18 mouse cellular contexts compared by ENCODE assay signal in genomic region chr7:78264432-78265002, GRCm38 (mm10).
DNase-seq lines count a peak whose midpoint lies in the region; ATAC-seq and TF ChIP-seq lines count a peak whose summit lies in the region.
"Had no signal": no experiment of that assay in that cellular context is flagged by ENCODE, and none has a peak within 500 bp of the region (broad histone marks: within the 10 kb centered on the region; RNA-seq: fewer than 3 reads in every experiment).

No protein-coding gene starts in this region.

- 0 out of 2 replicates have a peak, but pooled peaks cover 2% of the 10 kb centered on the region for H3K4me1 ChIP-seq in forebrain, embryonic 14.5 days (ENCODE audit: control insufficient read depth, insufficient read depth, low read length)
- H3K4me1 ChIP-seq in forebrain, embryonic 10.5 days = peaks cover 7% of the 10 kb centered on the region
- H3K4me1 ChIP-seq in kidney, postnatal 0 days (replicated peaks; ENCODE audit: insufficient read depth, low read length) = no peaks in the 10 kb centered on the region
- H3K4me1 ChIP-seq: megakaryocyte, embryonic 14.5 days had no signal

- H3K27me3 ChIP-seq in forebrain, embryonic 14.5 days (replicated peaks; ENCODE audit: control insufficient read depth, insufficient read depth, low read length) = no peaks in the 10 kb centered on the region
- H3K27me3 ChIP-seq in forebrain, embryonic 10.5 days (ENCODE audit: poor library complexity, severe bottlenecking) = no peaks in the 10 kb centered on the region
- no peaks in the 10 kb centered on the region for H3K27me3 ChIP-seq in kidney, postnatal 0 days (ENCODE audit: insufficient read depth, low read length)
- no peaks in the 10 kb centered on the region for H3K27me3 ChIP-seq in Patski
- H3K27me3 ChIP-seq: megakaryocyte, embryonic 14.5 days had no signal

- H3K36me3 ChIP-seq in forebrain, embryonic 14.5 days (ENCODE audit: control insufficient read depth, insufficient read depth, low read length) = no peaks in the 10 kb centered on the region
- H3K36me3 ChIP-seq in forebrain, embryonic 10.5 days (replicated peaks) = no peaks in the 10 kb centered on the region
- H3K36me3 ChIP-seq in kidney, postnatal 0 days (ENCODE audit: insufficient read depth, low read length) = no peaks in the 10 kb centered on the region
- H3K36me3 ChIP-seq: G1E had no signal

- WGBS in forebrain, embryonic 14.5 days = 72% methylated on average over 5 of the region's 5 CpGs
- 85% methylated on average over 5 of the region's 5 CpGs for WGBS in forebrain, embryonic 10.5 days
- 57% methylated on average over 5 of the region's 5 CpGs for WGBS in kidney, postnatal 0 days

- peak; percentile 13 for DNase-seq in forebrain, embryonic 14.5 days (ENCODE audit: low spot score)
- DNase-seq in forebrain, embryonic 10.5 days (ENCODE audit: extremely low spot score, low spot score) = no peak
- DNase-seq in kidney, postnatal 0 days (ENCODE audit: low spot score) = peak; percentile 68
- DNase-seq in kidney, postnatal 25 days = no peak
- DNase-seq in Patski (ENCODE audit: low read depth, low spot score) = no peak
- DNase-seq in brain, adult 2 months (ENCODE audit: low read depth, low spot score) = peak; percentile 72
- no peak for DNase-seq in right cerebral cortex, postnatal 25 days
- DNase-seq in right cerebral cortex, adult 18-20 months = no peak
- DNase-seq: adrenal gland, postnatal 14 days; forebrain, postnatal 0 days; gastrocnemius, postnatal 10 days; right cerebral cortex, postnatal 4 days; thymus, postnatal 25 days had no signal

- in situ Hi-C loops in Patski (cut with MboI; ENCODE audit: low pct_unique_long_range_greater_than_20kb) = no loop called here

- no peak for TF ChIP-seq CTCF in kidney, postnatal 0 days (IDR thresholded peaks at IDR 0.05; ENCODE audit: low read depth)
- TF ChIP-seq CTCF in Patski (IDR thresholded peaks at IDR 0.05) = no peak

- no peak overlapping the region for H3K4me3 ChIP-seq in forebrain, embryonic 14.5 days (ENCODE audit: low read depth, low read length)
- H3K4me3 ChIP-seq in forebrain, embryonic 10.5 days = no peak overlapping the region
- no peak overlapping the region for H3K4me3 ChIP-seq in kidney, postnatal 0 days (replicated peaks; ENCODE audit: low read depth, low read length)
- H3K4me3 ChIP-seq: erythroblast, embryonic 14.5 days; megakaryocyte, embryonic 14.5 days had no signal

- no peak overlapping the region for H3K9ac ChIP-seq in forebrain, embryonic 14.5 days (ENCODE audit: low read length)
- no peak overlapping the region for H3K9ac ChIP-seq in kidney, postnatal 0 days (ENCODE audit: low read depth, low read length)
- H3K9ac ChIP-seq: forebrain, postnatal 0 days; liver, embryonic 14.5 days had no signal

- no peaks in the 10 kb centered on the region for H3K9me3 ChIP-seq in forebrain, embryonic 14.5 days (replicated peaks; ENCODE audit: control insufficient read depth, low read length)
- no peaks in the 10 kb centered on the region for H3K9me3 ChIP-seq in forebrain, embryonic 10.5 days
- no peaks in the 10 kb centered on the region for H3K9me3 ChIP-seq in kidney, postnatal 0 days (replicated peaks; ENCODE audit: low read length)

- no peak overlapping the region for H3K4me2 ChIP-seq in forebrain, embryonic 14.5 days (ENCODE audit: low read length)
- no peak overlapping the region for H3K4me2 ChIP-seq in kidney, postnatal 0 days (ENCODE audit: low read length)

- POLR2A ChIA-PET in Patski (lab: Charles Lee) = no interaction called here

- no peak for ATAC-seq in forebrain, embryonic 14.5 days
- ATAC-seq in kidney, postnatal 0 days (replicated peaks; ENCODE audit: low FRiP score, low read depth) = no peak
- peak; percentile 37 for ATAC-seq in Patski
- ATAC-seq: forebrain, postnatal 0 days; inflammation-experienced regulatory T-cells, adult 6 months had no signal

- no peak overlapping the region for H3K27ac ChIP-seq in forebrain, embryonic 14.5 days (ENCODE audit: low read depth, low read length)
- no peak overlapping the region for H3K27ac ChIP-seq in forebrain, embryonic 10.5 days
- no peak overlapping the region for H3K27ac ChIP-seq in kidney, postnatal 0 days
- H3K27ac ChIP-seq: liver, embryonic 14.5 days had no signal

- CTCF ChIA-PET in Patski (lab: Charles Lee) = interaction anchor here (1.0 kb wide), 1 partner anchor 54 kb away, joined by 3 read pairs; no protein-coding TSS in a partner anchor

Comparison
In these comparisons a context has a peak if more than half of its experiments do, and no peak if none do; other contexts are left out.
1. DNase-seq: peak in forebrain, embryonic 14.5 days (single experiment), kidney, postnatal 0 days (single experiment) and brain, adult 2 months (single experiment); none in forebrain, embryonic 10.5 days (single experiment), kidney, postnatal 25 days (0 of 2), Patski (single experiment), right cerebral cortex, postnatal 25 days (single experiment) and right cerebral cortex, adult 18-20 months (single experiment).